Mouse (Mus musculus): ENCODE results near the gene Adamtsl3. TPM values are rescaled to one million over a fixed set of nuclear protein-coding genes. Genes with fewer than 3 reads are reported as not detected.

Gene Adamtsl3
- total RNA-seq, 2 experiments from 2014 or later: 2.4 to 2.6 TPM

DNA sequence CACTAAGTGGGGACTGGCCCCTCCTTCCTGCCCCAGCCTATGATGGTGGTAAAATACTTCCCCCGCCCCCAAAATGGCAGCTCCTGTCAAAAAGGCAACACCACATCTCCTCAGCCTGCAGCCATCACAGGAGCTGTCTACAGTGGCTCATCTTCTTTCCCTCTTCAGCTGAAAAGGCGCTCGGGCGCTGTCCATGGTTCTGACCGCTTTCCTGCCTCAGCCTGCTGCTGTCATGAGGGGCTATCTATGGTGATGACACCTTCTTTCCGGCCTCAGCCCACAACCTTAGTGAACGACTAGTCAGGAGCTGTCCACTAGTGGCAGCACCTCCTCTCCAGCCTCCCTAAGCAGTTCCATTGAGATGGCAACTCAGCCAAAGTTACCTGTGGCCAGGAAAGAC lies 289.8 kb downstream of the Adamtsl3 start:
- no peak for DNase-seq (ENCODE audit: low spot score in 2 of 2)

DNA sequence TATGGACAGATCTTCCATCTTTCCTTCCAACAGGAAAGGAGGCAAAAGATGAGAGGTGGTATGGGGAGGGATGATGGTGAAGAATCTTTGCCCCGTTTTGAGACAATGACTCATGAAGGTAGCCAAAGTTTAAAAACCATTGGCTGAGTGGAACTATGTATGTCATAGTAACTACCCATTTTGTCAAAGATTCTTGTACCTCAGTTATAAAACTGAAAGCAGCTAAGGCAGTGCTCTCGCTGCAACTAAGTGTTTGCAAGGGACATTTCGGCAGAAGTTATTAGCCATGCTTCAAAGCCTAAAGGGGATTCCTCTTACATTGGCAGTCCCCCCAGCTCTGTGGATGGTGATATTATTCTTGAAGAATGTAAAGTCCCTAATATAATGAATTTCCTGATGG lies 311.7 kb downstream of the Adamtsl3 start:
- no peak for DNase-seq (ENCODE audit: low spot score in 2 of 2)

DNA sequence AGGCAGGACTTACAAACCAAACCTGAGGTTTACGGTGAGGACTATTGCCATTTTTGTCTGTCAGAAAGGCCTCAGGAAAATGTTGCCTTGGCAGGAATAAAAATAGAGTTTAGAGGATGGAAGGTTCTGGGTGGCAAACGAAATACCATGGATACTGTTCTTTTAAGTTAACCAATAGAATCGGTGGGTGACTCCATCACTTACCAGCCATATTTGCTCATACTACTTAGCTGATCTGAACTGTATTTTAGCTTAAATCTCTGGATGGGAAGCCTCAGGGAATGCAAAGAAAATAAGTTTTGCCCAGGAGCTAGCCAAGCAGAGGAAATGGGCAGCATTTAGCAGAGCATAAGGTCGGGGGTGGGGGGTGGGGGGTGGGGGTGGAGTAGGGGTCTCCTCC lies 312.4 kb downstream of the Adamtsl3 start:
- no peak for DNase-seq (ENCODE audit: low spot score in 2 of 2)

DNA sequence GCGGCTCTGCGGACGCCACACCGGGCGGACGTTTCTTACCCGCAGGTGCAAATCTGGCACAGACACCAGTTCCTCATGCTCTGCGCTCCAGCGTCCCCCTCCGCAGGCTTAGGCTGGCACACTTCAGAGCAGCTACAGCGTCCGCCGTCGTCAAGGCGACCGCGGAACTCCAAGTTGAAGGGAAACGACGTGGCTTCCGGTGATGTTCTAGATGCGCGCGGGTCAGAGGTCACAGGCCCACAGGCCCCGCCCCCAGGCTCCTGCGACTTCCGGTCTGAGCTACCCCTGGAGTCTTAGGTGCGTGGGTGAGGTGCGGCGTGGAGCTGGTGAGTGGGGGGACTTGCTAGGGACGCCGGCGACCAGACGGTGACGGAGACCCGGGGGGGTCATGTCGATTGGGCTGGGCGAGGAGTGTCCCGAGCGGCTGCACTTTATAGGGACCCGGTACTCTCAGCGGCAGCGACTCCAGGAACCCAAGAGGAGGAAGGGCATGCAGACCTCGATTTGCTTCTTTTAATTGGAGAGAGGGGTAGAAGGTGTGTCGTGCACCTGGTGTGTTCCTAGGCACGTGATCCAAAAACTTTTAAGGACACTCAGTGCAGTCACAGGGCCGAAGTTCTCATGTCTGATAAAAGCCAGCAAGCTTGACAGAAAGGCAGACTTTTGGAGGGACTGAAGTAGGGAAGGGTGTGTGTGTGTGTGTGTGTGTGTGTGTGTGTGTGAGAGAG lies 313.0 kb downstream of the Adamtsl3 start, which contains the start of the genes Saxo2 and Efl1:
Gene Saxo2 (minus strand): TSS at position 176 of the 728 bp plus-strand sequence.
Gene Efl1 (plus strand): TSS at position 262 of the 728 bp plus-strand sequence.
- DNase-seq (ENCODE audit: low spot score in 2 of 2): peak; percentile 96 to 97

DNA sequence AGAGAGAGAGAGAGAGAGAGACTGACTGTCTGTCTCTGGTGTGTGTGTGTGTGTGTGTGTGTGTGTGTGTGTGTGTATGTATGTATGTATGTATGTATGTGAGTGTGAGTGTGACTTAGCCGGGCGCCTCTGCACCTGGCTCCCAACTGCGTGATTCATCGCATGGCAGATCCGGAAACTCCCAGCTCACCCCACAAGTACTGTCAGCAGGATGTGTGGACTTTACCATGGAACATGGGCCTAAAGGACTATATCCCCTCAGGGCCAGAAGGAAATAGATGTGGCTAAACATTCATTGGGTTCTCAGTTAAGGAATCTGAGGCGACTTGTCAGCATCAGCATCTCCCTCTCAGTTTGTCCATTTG lies 313.6 kb downstream of the Adamtsl3 start:
- DNase-seq (ENCODE audit: low spot score in 2 of 2): no peak

Other genes with a start within 250 kb of the Adamtsl3 start
- gene Sh3gl3, start 161.9 kb upstream of the Adamtsl3 start, total RNA-seq (2021): 10 to 100 TPM; 55.0 to 57.0 TPM

Measured in layer of hippocampus, postnatal 10 days (tissue).